Mouse (Mus musculus): ENCODE measurements around the gene Kcnk10.
A peak's percentile ranks its signal among the peaks of the same experiment; 100 is the strongest.

Kcnk10 gene

DNA sequence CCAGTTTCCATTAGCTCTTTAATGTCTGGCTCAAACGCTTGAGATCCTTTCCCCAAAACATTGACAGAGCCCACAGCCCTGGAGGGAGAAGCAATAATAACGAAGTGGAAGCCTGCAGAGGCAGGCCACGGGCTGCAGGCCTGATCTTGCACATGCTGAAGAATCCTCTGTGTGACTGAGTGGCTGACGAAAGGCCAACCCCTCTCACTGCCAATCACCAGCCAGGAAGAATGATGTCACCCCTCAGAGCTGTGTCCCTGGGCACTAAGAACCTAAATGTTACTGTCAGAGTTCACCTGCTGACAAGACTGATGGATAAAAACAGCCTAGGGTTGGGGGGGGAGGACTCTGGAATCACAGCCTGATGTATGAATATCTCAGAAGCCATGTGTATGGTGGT, 72.5 kb downstream of the Kcnk10 start:
- DNase-seq, result no peak

DNA sequence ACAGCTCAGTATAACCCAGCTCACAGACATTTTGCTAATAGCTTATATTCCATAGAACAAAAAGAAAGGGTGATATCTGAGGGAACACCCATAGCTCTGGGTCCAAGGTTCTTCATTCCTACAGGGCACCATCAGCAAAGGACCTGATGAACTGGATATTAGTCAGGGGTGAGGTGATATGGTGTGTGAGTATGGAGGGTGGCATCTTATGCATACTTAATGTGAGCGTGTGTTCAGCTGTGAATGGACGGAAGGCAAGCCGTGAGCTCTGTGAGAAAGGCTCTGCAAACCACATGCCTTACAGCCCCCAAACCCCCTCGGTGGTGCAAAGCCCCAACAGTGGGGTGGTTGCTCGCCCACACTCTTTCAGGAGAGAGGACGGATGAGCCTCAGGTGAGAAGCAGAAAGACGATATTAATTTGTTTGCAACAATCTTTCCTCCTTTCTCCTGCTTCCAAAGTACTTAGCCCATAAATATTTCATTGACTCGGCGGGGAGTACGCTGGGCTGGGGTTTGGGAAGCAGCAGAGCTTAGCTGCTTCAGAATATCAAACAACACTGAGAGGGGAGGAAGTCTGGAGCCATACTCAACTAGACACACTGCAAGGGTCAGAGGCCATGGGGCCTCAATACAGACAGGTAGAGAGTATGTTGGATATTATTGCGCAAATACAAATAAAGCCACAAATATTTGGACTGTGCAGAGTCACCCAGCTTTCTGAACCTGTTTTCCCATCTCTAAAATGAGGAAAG, 76.4 kb downstream of the Kcnk10 start:
- DNase-seq, result no peak

DNA sequence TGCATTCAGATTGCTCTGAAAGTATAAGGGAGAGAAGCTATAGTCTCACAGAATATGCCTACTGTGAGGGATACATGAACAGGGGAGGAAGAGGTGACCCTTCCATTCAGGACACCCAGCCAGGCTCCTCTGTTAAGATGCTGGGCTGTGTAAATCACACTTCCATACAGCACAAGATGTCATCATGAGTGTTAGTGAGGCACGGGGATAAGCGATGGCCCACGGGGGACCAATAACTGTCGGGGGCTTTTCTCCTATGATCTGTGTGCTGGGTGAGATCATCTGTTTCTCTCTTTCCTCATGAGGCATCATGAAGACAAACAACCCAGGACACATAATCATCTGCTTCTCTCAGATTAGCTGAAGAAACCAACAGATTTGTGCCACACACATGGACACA, 77.1 kb downstream of the Kcnk10 start:
- DNase-seq, result no peak

DNA sequence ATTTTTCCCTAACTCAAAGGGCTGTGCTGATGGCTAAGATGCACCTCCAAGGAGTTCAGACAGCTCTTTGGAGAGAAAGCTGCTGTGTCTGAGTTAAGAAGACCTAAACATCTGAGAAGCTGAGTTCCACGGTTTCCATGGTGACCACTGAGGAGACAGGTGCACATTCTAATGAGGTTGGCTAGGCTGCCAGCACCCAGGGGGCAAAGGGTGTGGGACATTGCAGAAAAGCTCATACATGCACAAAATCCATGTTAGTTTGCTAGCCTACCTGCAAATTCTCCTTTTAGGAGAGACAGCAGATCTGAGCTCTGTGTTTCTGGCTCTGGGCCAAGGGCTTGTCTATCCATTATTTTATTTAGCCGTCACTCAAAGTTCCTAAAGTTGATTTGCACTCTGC, 96.7 kb downstream of the Kcnk10 start:
- no peak for DNase-seq

DNA sequence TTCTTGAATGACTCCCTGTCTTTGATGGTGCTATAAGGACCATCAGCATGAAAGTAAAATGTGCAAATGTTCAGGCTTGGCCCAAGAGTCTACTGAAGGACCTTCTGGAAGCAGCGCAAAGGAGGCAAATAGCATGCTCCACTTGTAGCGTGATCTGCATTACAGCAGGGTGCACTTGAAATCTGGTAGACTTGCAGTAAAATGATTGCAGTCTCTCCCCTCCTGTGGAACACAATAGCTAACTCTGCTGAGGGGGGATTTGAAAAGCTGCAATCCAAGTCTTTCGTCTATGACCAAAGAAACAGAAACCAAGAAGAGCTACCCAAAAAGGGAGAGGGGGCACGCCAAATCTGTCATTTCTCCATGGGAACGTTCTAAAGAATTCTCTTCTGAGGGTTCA, 97.1 kb downstream of the Kcnk10 start:
- DNase-seq, result no peak

DNA sequence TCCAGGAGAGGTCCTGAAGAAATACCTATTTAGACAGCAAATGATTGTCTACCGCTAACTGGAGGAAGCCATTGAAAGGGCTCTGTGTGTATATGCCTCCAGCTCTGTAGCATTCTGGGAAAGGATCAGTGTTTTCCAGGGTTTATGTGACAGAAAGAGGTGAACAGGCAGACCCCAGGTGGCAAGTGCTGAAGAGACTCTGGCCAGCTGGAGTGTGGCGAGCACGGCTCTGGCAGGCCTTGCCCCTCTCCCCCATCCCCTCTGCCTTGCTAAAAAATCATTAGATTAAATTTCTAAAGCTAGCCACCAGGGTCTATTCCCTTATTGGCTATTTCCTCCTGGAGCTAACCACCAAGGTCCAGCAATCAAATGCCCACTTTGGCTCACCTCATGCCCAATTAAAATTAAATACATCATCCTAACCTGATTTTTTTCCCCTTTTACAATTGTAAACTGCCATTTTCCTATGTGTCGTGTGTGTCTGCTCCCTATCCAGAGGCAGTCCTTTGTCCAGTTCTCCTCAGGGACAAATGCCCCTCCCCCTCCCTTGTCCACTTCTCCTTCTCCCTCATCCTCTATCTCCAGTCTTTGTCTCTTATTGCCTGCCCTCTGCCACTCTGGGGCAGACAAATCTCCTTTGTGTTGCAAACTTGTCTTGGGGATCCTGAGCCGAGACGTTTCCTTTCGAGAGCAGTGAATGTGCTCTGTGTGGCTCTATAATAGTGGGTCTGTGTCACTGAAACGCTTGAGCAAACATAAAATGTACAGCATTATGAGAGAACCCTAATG, 100.2 kb downstream of the Kcnk10 start:
- DNase-seq, result no peak

DNA sequence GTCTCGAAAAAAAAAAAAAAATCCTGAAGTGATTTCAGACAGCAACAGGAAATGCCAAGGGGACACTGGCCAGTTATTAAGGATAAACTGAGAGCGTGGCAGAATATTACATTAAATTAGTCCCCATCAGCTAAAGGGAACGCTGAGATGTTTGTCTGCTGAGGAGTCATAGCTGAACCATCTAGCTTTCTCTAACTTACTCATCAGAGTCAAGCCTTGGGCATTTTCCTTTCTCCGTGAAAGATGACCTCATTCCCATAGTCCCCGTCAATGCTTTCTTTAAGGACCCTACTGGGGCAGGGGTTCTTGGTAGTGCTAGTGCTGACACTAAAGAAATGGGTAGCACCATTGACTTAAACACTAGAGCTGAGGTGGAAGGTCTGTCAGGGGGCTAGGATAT, 106.9 kb downstream of the Kcnk10 start:
- no peak for DNase-seq

DNA sequence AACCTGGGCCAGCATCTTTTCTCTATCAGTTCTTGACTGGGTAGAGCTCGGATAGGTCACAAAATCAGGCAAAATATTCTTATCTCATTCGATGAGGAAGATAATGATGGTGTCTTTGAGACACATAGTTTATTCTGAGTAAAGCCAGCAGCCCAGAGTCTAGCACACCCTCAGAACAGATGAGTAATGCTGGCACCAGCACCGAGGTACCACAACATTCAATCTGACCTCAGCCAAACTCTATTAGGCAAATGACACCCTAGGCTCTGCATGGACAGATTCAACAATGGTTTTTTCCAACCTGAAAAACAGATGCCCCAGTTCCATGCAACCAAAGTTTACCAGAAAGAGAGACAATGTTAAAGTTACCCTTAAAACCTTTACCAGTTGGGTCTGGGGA, 108.0 kb downstream of the Kcnk10 start:
- DNase-seq, result no peak

DNA sequence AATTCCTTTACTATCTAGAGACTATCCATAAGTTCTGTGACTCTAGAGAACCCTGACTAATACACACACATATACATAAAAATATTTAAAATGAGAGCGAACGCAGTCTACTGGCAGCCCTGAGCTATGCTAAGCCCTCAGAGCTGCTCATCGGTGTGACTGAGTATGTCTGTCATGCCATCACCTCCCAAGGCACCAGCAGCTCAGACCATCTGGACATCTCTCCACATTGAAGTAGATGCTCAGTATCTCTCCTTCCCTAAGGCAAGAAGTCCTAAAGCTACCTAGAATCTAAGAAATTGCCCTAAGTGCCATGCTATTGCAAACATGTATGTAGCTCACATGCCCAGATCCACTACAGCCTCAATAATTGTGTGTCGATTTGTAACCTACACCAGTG, 110.3 kb downstream of the Kcnk10 start:
- no peak for DNase-seq

DNA sequence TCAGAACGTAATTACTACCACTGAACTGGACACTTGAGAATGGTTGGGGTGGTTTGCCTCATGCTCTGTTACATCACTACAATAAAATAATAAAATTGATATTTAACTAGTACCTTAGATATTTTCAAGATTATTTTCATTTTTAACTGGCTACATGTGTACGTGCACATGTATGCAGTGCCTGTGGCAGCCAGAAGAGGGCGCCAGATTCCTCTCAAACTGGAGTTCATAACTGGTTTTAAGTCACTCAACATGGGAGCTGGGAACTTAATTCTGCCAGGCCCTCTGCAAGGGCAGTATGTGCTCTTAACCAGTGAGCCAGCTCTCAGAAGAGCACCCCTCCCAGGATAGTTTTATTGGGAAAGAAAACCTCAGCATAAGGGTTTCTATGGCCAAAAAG, 118.2 kb downstream of the Kcnk10 start:
- DNase-seq, result peak; percentile 39 to 46

DNA sequence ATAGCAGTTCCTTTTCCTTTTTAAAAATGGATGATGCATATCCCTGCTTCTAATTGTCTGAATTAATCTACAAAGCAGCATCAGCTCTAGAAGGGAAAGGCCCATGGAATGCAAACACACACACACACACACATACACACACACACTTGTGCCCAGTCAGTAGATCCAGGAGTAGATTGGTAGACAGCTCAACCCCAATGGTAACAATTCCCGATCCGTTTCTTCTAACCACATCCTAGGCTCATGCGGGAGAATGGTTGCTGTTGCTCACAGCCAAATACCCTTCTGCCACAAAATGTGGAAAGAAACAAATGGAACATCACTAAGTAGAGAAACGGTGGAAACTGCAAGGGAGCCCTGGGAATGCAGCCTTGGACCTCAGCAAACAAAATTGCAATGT, 119.2 kb downstream of the Kcnk10 start:
- no peak for DNase-seq

DNA sequence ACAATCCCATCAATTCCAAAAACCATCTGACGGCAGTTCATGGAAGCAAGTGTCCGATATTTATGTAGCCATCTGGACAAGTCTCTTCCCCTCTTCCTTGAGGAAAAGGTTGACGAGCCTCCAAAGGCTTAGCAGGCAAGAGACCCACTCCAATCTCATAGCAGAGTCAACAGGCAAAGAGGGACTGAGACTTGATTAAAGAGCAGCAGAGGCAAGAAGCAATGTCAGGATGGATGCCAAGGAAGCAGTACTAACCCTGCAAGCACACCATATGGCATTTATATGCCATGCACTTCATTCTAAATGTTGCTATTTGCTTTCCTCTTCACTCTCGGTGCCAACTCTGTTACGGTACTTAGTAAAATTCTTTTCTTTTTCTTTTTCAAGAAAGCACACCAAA, 119.6 kb downstream of the Kcnk10 start:
- no peak for DNase-seq

DNA sequence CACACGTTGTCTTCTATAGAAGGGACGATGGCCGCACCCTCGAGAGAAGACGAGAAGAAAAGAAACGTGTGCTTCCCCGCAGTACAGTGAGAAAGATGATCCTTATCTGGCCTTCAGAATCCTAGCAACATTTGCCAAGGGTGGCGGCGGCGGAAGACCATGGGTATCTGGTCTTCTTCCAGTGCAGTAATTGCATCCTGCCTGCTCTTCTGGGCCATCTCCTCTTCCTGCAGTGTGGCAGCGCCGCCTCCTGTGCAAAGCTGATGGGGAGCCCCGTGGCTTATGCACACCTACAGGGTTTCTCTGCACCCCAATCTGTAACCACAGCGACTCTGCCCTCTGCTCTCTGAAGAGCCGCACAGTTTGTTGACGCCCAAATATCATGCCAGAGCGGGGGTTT, 124.9 kb downstream of the Kcnk10 start:
- no peak for DNase-seq

DNA sequence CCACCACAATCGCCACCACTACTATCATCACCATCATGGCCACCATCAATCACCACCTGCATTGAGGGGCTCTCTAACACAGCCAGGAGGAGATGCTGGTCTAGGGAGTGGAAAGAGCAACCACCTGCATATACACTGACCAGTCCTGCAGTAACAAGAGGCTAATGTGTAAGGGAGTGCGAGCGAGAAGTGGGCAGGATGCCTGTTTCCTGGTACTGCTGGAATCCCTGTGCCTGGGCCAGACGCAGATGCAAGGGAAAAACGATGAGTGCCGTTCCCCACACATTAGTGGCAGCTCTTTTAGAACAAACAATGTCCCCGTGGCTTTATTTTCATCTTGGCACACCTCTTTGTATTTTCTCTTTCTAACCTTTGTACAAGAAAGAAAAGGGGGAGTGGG, 125.5 kb downstream of the Kcnk10 start:
- DNase-seq, result no peak

DNA sequence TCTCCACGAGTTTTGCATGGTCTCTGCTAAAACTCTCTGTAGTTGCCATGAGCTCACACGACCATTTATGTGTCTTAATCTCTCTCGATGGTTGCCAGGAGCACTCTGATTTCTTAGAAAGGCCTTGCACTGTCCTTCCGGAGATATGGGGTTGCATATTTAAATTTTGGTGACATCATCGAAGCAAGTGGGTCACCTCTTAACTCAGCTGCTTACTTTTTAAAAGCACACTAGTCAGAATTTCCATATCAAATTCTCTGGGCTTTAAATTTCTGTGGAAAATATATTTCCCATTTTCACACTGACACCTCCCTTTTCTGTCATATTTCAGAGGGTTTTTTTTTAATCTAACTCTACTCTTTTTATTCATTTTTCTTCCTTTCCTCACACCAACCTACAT, 132.5 kb downstream of the Kcnk10 start:
- DNase-seq, result no peak

DNA sequence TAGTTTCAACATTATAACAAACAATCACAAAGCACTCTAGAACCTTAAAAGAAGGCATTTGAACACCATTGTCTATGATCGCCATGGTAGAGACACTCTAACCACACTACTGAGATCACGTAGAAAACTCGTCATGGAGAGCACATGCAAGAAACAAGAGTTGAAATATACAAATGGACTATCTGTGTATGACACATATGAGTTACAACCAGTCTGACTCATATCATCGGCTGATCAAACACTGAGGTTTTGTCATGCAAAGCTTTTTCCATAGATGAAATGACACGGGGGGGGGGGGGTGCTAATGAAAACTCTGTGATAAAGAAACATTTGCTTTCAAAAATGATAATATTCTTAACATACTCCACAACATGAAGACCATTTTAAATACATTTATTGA, 133.2 kb downstream of the Kcnk10 start:
- no peak for DNase-seq

DNA sequence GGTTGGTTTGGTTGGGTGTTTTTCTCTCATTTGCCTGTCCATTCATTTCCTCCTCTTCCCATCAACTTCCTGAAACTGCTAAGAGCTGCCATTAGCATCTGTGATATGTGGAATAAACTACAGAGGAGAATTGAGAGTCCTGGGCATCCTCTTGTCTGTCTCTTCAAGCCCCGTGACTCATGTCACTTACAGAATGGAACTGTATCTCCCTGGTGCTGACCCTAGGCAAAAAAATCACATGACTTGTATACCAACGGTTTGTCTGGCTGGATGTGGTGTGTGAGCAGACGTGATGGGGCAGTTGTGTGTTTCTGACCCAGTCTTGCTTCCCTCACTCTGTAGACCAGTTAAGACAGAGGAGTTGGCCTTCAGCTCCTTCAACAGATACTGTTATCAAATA, 134.4 kb downstream of the Kcnk10 start:
- DNase-seq, result no peak

DNA sequence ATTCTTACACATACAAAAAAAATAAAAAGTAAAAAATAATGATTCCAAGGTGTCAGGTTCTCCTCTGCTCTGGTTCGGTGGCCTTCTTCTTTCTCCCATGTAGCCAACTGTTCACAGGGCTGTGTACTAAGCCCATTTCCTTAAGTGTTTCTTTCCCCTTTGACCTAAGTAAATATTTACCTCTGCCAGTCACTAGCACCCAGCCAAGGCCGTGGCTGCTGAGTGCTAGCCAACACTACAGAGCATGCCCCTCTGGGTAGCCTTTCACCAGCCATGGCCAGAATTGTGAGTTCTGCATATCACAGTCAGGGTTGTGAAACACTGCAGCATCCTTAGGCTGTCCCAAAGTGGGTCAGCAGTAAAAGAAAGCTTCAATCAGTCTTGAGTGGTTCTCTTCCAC, 140.0 kb downstream of the Kcnk10 start:
- DNase-seq, result no peak

DNA sequence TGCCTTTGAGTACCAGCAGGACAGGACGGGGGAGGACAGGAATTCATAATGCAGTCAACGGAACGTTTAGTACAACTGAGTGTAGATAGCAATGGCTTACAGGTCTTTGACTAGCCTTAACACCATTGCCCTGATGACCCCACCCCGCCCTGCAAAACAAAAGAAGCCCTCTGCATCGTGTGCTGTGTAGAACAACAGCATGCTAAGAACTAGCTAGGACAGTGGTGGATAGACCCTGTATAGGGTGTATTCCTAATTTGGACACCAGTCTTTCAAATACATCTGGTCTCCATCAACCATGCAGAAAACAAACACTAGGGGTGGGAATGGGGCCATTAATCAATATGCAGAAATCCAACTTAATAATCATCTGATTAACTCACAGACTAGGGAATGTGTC, 147.4 kb downstream of the Kcnk10 start:
- DNase-seq, result no peak

DNA sequence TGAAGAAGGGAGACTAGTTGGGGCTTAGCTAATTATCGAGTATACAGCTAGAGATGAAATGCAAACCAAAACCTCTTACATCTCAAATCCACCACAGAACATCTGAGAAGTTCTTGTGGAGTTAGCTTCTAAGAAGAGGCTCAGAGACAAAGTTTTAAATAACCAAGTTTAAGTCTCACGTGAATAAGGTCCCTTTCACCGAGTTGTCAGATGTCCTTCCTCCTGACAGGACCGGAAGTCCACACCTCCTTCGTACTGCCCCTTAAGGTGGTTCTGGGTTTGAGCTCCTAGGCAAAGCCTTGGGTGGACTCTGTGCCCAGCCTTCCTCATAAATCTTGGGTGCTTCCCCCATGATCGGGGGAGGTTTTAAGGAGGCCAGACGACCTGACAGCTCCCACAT, 156.8 kb downstream of the Kcnk10 start:
- DNase-seq, result no peak

DNA sequence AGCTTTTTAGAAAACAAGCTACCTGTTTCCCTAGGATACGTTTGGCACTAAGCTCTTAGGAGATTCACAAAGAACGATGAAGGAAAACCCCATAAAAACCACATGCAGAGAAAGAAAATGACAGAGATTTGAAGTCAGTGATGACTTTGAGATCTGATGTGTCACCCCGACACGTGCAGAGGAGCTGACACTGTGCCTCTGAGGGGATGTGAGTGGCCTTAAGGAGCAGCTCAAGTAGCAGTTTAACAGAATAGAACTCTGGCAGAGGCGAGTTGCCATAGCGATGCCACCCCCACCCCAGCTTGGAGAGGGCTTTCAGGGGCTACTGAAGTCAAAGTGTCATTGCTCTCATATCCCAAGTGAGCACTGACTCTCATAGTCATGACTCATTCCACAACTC, 158.3 kb downstream of the Kcnk10 start:
- DNase-seq, result no peak

DNA sequence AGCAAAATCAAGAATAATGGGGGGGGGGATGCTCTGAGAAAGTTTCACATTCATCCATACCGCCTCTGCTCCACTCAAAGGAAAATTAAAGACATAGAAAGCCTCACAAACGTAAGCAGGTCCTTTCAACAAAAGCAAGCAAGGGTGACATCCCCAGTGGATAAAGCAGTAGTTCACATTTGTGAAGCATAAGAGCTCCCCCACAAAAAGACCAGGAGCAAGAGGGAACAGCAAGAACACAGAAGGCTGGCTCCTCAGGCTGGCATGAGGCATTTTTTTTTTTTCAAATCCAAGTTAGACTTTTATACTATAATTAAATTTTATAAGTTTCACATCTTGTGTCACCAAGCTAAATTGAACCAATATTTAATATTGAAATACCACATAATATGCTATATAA, 168.5 kb downstream of the Kcnk10 start:
- DNase-seq, result no peak

DNA sequence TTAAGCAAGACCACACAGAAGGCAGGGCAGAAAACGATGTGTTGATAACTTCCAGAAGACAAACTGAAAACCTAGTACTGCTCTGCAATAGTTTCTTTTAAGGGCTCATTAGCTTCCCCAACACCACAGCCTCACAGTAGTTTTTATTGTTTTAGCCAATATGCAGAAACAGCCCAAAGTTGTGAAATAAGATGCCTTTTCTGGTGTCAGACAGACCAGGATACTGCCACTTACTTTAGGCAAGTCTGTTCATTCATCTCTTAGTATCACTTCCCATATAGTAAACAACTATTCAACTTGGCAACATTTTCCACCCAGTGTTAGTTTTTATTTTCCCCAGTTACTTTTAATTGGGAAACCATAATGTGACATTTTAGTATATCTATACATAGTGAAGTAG, 171.5 kb downstream of the Kcnk10 start:
- no peak for DNase-seq

DNA sequence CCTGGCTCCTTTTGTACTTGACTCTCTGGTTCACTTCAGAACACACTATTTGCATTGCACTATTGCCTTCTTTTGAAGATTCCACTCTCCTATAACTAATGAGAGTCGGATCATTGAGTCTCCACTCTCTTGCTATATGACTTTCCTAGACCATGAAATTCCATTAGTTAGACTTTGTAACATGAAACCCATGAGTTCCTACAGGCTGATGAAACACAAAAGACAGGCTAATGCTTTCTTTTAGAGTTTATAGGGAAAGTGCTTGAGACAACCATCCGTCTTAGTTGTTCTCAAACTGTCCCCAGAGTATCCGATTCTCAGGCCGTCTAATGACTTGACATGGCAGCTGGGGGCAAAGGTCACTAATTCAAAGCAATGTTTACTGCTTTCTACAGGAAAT, 172.0 kb downstream of the Kcnk10 start:
- no peak for DNase-seq

DNA sequence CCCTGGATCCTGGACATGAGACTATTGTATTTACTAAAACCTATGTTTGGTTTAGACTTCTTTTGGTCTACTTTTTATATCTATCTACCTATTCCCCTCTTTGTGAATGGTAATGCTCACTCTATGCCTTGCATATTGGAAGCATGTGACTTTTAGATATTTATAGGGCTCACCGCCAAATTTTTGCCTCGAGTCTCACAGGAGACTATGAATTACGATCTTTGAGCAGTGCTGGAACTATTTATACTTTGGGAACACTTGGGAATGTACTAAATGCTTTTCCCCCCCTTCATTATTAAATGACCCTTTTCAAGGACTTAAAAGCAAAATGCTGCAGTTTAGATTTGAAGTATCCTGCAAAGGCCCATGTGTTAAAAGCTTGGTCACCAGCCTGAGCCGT, 181.5 kb downstream of the Kcnk10 start:
- no peak for DNase-seq
